Mouse (Mus musculus) forebrain, embryonic 12.5 days (tissue): Measurements from ENCODE around the gene Ppp1cc. TPM values are rescaled to one million over a fixed set of nuclear protein-coding genes. Genes with fewer than 3 reads are reported as not detected.
"Not testable (repeated sequence)": the region's sequence is repeated elsewhere in the genome, so short reads cannot be mapped to it uniquely, and the experiment has no call there.

Source experiments
- ATAC-seq: fragments of 200-750 bp; cut with Nextera tagmentation; 2 replicates; pipeline ENCODE4 v1.8.0; 2017; ENCODE audit warnings: moderate TSS enrichment; ENCODE audit not compliant: low FRiP score
- H3K27ac ChIP-seq: fragments of 300-500 bp; sonication (generic); 2 replicates; pipeline ENCODE4 v1.5.1; 2016; ENCODE audit warnings: mild to moderate bottlenecking
- H3K27me3 ChIP-seq: fragments of 300-500 bp; sonication (generic); 2 replicates; pipeline ENCODE4 v1.6.1; 2016; ENCODE audit warnings: mild to moderate bottlenecking
- H3K36me3 ChIP-seq: fragments of 300-500 bp; sonication (generic); replicated peaks from 2 replicates; pipeline ENCODE4 v1.6.1; 2016; ENCODE audit warnings: mild to moderate bottlenecking
- H3K4me1 ChIP-seq: fragments of 300-500 bp; sonication (generic); 2 replicates; pipeline ENCODE4 v1.6.1; 2016
- H3K4me2 ChIP-seq: fragments of 300-500 bp; sonication (generic); 2 replicates; pipeline ENCODE4 v1.6.1; 2016; ENCODE audit warnings: mild to moderate bottlenecking, moderate library complexity
- H3K4me3 ChIP-seq: fragments of 300-500 bp; sonication (generic); replicated peaks from 2 replicates; pipeline ENCODE4 v1.5.1; 2016; ENCODE audit warnings: mild to moderate bottlenecking
- H3K9ac ChIP-seq: fragments of 300-500 bp; sonication (generic); 2 replicates; pipeline ENCODE4 v1.6.1; 2016; ENCODE audit warnings: mild to moderate bottlenecking
- H3K9me3 ChIP-seq: fragments of 300-500 bp; sonication (generic); 2 replicates; pipeline ENCODE4 v1.6.1; 2016
- WGBS: fragments of 180-500 bp; shearing (Covaris S2); methylation state at CpG from one replicate; pipeline ENCODE4 v1.1.7; 2016; 5-methylcytosine and 5-hydroxymethylcytosine counted together
- polyA plus RNA-seq: library from polyadenylated mRNA; unstranded; fragments of >200 nt; fragmentation: Nextera tagmentation; extraction: Ambion mirVana; gene quantifications from 2 replicates; pipeline ENCODE4 v1.2.1, GENCODE M21; 2016

The Ppp1cc gene
- polyA plus RNA-seq, 1 experiment from 2014 or later, result 337 TPM

- no peak for ATAC-seq
- peaks cover 33% of the 10 kb centered on the region for H3K27me3 ChIP-seq
- whole genome bisulfite sequencing, result 81% methylated on average over 11 of the region's 11 CpGs
These were observed 27.6 kb upstream of the Ppp1cc start for GRCm38 (mm10) chr5:122130341-122130998.

GRCm38 (mm10) chr5:122131076-122132051, 26.7 kb upstream of the Ppp1cc start:
- Histone ChIP-seq H3K27ac (no peak overlapping the region), H3K4me3 (peak overlapping the region; percentile 40), H3K27me3 (peaks cover 33% of the 10 kb centered on the region), H3K4me2 (peak overlapping the region; percentile 68), H3K9me3 (no peaks in the 10 kb centered on the region), H3K4me1 (peaks cover 18% of the 10 kb centered on the region), H3K36me3 (no peaks in the 10 kb centered on the region), H3K9ac (peak overlapping the region; percentile 54)
- WGBS, result 10% methylated on average over 34 of the region's 34 CpGs
- ATAC-seq, result peak; percentile 46; the same call in 1 of the 2 replicates

More at GRCm38 (mm10) chr5:122130341-122130998, 27.6 kb upstream of the Ppp1cc start:
- no peak overlapping the region for H3K9ac ChIP-seq
- H3K4me3 ChIP-seq, result no peak overlapping the region
- no peaks in the 10 kb centered on the region for H3K9me3 ChIP-seq
- H3K27ac ChIP-seq, result no peak overlapping the region
- no peak overlapping the region for H3K4me2 ChIP-seq
- H3K36me3 ChIP-seq, result no peaks in the 10 kb centered on the region
- peaks cover 18% of the 10 kb centered on the region for H3K4me1 ChIP-seq

GRCm38 (mm10) chr5:122132167-122133049, 25.7 kb upstream of the Ppp1cc start:
- H3K27me3 ChIP-seq, result peaks cover 33% of the 10 kb centered on the region
- H3K4me1 ChIP-seq, result peaks cover 18% of the 10 kb centered on the region
- no peak overlapping the region for H3K27ac ChIP-seq
- no peak for ATAC-seq
- H3K9ac ChIP-seq, result peak overlapping the region; percentile 54
- peak overlapping the region; percentile 40 for H3K4me3 ChIP-seq
- H3K4me2 ChIP-seq, result peak overlapping the region; percentile 68
- no peaks in the 10 kb centered on the region for H3K36me3 ChIP-seq
- H3K9me3 ChIP-seq, result no peaks in the 10 kb centered on the region
- 28% methylated on average over 26 of the region's 26 CpGs for WGBS

- Histone ChIP-seq H3K9me3 (no peaks in the 10 kb centered on the region), H3K4me3 (no peak overlapping the region), H3K4me1 (peaks cover 18% of the 10 kb centered on the region), H3K27ac (no peak overlapping the region), H3K9ac (no peak overlapping the region), H3K36me3 (no peaks in the 10 kb centered on the region), H3K27me3 (peaks cover 33% of the 10 kb centered on the region), H3K4me2 (no peak overlapping the region)
- ATAC-seq, result no peak
- WGBS, result 95% methylated on average over 9 of the region's 9 CpGs
These were observed 25.1 kb upstream of the Ppp1cc start for GRCm38 (mm10) chr5:122133050-122133389.

GRCm38 (mm10) chr5:122134395-122135289, 23.4 kb upstream of the Ppp1cc start:
- no peak for ATAC-seq
- Histone ChIP-seq H3K9ac (no peak overlapping the region), H3K4me3 (no peak overlapping the region), H3K4me2 (no peak overlapping the region), H3K4me1 (peaks cover 15% of the 10 kb centered on the region), H3K27me3 (peaks cover 33% of the 10 kb centered on the region), H3K27ac (no peak overlapping the region), H3K9me3 (no peaks in the 10 kb centered on the region), H3K36me3 (no peaks in the 10 kb centered on the region)
- WGBS, result 88% methylated on average over 14 of the region's 14 CpGs

GRCm38 (mm10) chr5:122135290-122135882, 22.7 kb upstream of the Ppp1cc start:
- no peak overlapping the region for H3K4me3 ChIP-seq
- peaks cover 26% of the 10 kb centered on the region for H3K27me3 ChIP-seq
- H3K4me2 ChIP-seq, result no peak overlapping the region
- no peak overlapping the region for H3K27ac ChIP-seq
- H3K9ac ChIP-seq, result no peak overlapping the region
- peaks cover 15% of the 10 kb centered on the region for H3K4me1 ChIP-seq
- H3K9me3 ChIP-seq, result no peaks in the 10 kb centered on the region
- WGBS, result 74% methylated on average over 3 of the region's 3 CpGs
- no peak for ATAC-seq
- H3K36me3 ChIP-seq, result no peaks in the 10 kb centered on the region

- H3K4me1 ChIP-seq, result peaks cover 9% of the 10 kb centered on the region
- H3K9me3 ChIP-seq, result no peaks in the 10 kb centered on the region
- no peaks in the 10 kb centered on the region for H3K36me3 ChIP-seq
- H3K4me3 ChIP-seq, result no peak overlapping the region
- WGBS, result 88% methylated on average over 14 of the region's 14 CpGs
- no peak overlapping the region for H3K4me2 ChIP-seq
- ATAC-seq, result no peak
- H3K27me3 ChIP-seq, result peaks cover 22% of the 10 kb centered on the region
- H3K27ac ChIP-seq, result no peak overlapping the region
- no peak overlapping the region for H3K9ac ChIP-seq
These were observed 21.3 kb upstream of the Ppp1cc start for GRCm38 (mm10) chr5:122136508-122137408.

- H3K4me3 ChIP-seq, result no peak overlapping the region
- no peak for ATAC-seq
- H3K4me2 ChIP-seq, result no peak overlapping the region
- 0 out of 2 replicates have a peak, but pooled peaks cover 3% of the 10 kb centered on the region for H3K27me3 ChIP-seq
- no peaks in the 10 kb centered on the region; the same call in 1 of the 2 replicates for H3K4me1 ChIP-seq
- H3K36me3 ChIP-seq, result no peaks in the 10 kb centered on the region
- H3K9ac ChIP-seq, result no peak overlapping the region
- H3K9me3 ChIP-seq, result no peaks in the 10 kb centered on the region
- WGBS, result 82% methylated on average over 15 of the region's 15 CpGs
- H3K27ac ChIP-seq, result no peak overlapping the region
These were observed 19.2 kb upstream of the Ppp1cc start for GRCm38 (mm10) chr5:122138856-122139255.

GRCm38 (mm10) chr5:122139771-122140170, 18.3 kb upstream of the Ppp1cc start:
- WGBS, result 62% methylated on average over 2 of the region's 2 CpGs
- not testable (repeated sequence) for H3K27ac ChIP-seq, H3K4me1 ChIP-seq, H3K36me3 ChIP-seq, H3K9ac ChIP-seq, H3K9me3 ChIP-seq, H3K27me3 ChIP-seq, H3K4me3 ChIP-seq, ATAC-seq, H3K4me2 ChIP-seq

GRCm38 (mm10) chr5:122140723-122141122, 17.4 kb upstream of the Ppp1cc start, which contains the start of gene Ccdc63:
Gene Ccdc63, minus strand, starts transcription at chr5:122140823.
- 91% methylated on average over 3 of the region's 3 CpGs for WGBS
- H3K9me3 ChIP-seq, result no peaks in the 10 kb centered on the region
- no peaks in the 10 kb centered on the region; the same call in 1 of the 2 replicates for H3K4me1 ChIP-seq
- ATAC-seq, result no peak
- no peaks in the 10 kb centered on the region for H3K36me3 ChIP-seq
- H3K27ac ChIP-seq, result no peak within 1 kb of the TSS
- no peak within 1 kb of the TSS for H3K4me3 ChIP-seq
- H3K9ac ChIP-seq, result no peak within 1 kb of the TSS
- H3K27me3 ChIP-seq, result 0 out of 2 replicates have a peak, but pooled peaks cover 3% of the 10 kb centered on the region
- no peak within 1 kb of the TSS for H3K4me2 ChIP-seq
